Mouse (Mus musculus) embryonic fibroblast, embryonic 13.5 days (primary cell): ENCODE measurements around the gene Cd200r2.

Source experiments
- CTCF ChIP-seq: IDR thresholded peaks from 2 replicates; pipeline ENCODE4 v1.5.1; 2011; ENCODE audit warnings: mild to moderate bottlenecking, control low read depth, low read length, moderate library complexity, borderline replicate concordance; ENCODE audit not compliant: insufficient read depth
- POLR2A ChIP-seq: IDR thresholded peaks from 2 replicates; pipeline ENCODE4 v1.6.1; 2011; ENCODE audit warnings: low read depth, mild to moderate bottlenecking, control low read depth, low read length, moderate library complexity

GRCm38 (mm10) chr16:44866797-44867196, at the start of gene Cd200r2:
- TF ChIP-seq POLR2A, result no peak
- TF ChIP-seq CTCF, result no peak
